Mouse (Mus musculus): ENCODE results near the gene Ebf4.

Ebf4 gene

DNA sequence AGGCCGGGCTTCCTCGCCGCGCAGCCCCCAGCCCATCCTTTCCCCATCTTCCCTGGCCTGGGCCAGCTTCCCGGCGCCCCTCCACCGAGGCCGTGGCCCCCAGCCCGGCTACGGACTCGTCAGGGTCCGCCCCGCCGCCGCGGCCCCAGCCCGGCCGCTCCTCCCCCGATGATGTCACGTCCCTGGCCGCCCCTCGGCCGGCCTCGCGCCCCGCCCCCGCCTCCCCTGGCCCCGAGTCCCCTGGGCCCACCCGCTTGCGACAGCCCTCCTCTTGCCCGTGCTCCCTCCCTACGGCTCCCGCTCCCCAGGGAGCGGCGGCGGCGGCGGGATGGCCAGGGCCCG, at the start of gene Ebf4:
Gene Ebf4, plus strand, starts transcription at position 234 of the 342 bp plus-strand sequence.
- DNase-seq (ENCODE audit: low read depth, low spot score): no peak

DNA sequence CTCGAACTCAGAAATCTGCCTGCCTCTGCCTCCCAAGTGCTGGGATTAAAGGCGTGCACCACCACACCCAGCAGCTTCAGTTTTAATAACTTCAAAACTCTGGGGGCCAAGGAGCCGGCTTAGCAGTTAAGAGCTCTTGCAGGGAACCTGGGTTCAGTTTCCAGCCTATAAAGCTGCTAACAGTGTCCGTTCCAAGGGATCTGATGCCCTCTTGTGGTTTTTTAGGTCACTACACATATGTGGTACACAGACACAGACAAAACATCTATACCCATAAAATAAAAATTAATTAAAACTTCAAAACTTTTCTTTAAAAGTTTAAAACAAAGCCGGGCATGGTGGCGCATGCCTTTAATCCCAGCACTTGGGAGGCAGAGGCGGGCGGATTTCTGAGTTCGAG, 48.1 kb upstream of the Ebf4 start:
- DNase-seq (ENCODE audit: low read depth, low spot score): peak; percentile 63

DNA sequence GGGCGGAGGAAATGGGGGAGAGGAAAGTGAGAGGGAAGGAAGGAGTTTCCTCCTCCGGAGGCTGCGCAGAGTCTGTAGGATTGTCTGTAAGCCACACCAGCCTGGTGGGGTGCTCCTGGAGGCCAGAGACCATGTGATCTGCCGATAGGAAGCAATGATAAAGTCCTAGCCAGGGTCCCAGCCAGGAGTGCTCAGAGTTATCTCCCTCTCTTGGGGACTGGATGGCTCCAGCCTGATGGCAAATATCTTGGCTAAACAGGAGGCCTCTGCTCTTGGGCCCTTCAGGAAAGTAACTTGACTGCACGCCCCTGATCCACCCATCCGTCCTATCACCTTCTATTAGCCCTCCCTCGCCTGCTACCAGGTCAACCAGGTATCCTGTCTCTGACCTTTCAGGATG, 46.7 kb upstream of the Ebf4 start:
- DNase-seq (ENCODE audit: low read depth, low spot score): no peak

DNA sequence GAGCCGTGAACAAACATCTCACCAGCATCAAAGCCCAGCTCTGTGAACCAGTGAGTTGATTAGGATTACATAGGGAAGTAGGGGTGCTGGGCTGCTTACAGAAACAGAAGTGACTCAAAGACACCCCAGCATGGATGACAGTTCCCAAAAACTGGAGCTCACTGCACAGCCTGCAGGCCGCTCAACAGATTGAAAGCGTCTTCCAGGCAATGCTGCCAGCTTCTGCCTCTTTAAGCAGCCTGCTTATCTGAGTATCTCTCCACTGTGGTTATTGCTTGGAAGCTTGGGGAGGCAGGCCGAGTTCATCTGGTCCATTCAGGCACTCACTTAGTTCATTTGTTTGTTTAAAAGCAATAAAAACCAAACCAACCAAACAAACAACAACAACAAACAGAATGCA, 38.2 kb upstream of the Ebf4 start:
- no peak for DNase-seq (ENCODE audit: low read depth, low spot score)

DNA sequence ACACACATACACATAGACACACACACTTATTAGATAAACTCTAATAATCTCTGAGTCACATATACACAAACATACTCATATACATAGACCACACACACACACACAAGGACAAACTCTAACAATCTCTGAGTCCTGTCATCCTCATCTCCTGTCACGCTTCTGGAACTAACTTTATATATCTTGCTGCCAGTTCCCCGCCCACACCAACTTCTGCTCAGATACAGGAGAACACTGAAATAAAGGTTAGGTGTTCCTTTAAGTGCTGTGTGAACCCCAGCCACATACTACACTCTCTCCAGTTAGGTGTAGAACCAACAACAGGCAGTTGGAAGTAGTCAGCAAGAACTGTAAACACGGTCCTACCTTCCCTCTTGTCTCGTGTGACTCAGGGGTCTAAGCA, 34.1 kb upstream of the Ebf4 start:
- DNase-seq (ENCODE audit: low read depth, low spot score): no peak

DNA sequence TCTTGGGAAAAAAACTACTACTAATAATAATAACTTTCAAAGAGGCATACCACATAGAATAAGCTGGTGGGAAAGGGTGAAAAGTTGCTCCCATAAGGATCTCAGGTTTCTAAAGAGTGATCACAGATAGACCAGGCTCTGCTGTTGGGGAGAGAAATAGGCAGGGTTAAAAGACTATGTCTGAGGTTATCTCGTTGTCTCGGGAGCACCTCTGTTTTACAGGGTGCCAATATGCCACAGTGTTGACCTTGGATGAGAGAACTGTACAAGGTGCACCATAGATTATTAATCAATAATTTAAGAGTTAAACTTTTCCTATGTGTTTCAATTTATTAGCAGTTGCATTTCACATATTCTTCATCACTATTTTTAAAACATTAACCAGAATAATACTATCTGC, 33.1 kb upstream of the Ebf4 start:
- DNase-seq (ENCODE audit: low read depth, low spot score): no peak

DNA sequence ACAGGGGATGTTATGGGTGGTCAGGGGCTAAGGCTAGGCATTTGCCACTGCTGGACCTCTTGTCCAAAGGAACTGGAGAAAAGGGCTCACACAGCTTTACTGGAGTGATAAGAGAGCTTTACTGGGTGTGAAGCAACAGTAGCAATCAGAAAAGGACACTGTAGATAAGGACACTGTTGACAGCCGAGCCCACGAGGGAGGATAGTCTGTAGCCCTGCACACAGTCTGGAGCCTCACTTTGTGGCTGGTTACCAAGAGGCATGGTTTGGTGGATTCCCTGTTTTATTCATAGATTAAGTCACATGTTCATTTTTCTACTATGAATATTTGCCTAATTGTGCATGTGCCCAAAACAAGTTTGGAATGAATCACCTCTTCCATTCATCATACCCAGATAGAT, 32.6 kb upstream of the Ebf4 start:
- no peak for DNase-seq (ENCODE audit: low read depth, low spot score)

DNA sequence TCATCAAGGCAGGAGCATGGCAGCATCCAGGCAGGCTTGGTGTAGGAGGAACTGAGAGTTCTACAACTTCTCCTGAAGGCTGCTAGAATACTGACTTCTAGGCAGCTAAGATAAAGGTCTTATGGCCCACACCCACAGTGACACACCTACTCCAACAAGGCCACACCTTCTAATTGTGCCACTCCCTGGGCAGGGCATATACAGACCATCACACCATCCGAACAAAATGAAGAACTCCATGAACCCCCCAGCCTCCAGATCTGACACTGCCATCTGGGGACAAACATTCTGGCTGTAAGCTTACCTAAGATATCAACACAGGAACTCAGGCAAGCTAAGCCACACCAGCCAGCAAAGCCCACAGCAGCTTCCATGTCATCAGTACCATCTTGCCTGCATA, 29.4 kb upstream of the Ebf4 start:
- DNase-seq (ENCODE audit: low read depth, low spot score): no peak

DNA sequence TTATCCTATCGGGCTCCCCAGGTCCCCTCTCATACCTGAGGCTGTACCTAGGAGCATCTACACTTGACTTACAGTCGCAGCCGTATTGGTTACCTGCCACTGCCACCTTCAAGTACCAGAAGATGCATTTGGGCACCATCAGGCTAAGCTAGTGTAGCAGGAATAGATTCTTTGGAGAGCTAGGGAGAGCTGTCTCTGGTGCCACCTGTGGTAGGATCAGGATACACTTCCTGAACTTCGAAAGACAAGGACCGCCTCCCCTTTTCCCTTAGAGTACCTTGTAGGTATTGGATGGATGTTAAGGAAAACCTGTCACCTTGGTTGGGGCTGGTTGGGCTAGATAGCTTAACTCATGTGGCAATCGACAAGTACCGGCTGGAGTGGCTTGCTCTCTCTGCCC, 26.9 kb upstream of the Ebf4 start:
- DNase-seq (ENCODE audit: low read depth, low spot score): no peak

DNA sequence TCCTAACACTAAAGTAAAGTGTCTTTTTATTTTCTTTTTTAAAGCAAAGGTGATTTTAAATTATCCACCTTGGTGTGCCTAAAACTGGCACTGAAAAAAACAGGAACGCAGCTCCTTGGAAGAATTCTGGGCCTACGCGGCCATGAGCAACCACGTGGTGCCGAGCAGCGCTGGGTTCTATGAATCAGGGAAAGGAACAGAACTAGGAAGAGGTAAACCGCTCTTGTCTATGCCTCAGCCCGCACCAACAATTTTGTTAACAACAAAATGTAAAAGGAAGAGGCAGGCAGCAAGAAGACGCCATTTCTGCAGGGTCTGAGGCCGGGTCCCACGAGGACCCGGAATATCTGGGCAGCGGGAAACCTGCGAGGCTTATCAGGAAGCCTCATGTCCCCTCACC, 21.2 kb upstream of the Ebf4 start:
- DNase-seq (ENCODE audit: low read depth, low spot score): no peak

DNA sequence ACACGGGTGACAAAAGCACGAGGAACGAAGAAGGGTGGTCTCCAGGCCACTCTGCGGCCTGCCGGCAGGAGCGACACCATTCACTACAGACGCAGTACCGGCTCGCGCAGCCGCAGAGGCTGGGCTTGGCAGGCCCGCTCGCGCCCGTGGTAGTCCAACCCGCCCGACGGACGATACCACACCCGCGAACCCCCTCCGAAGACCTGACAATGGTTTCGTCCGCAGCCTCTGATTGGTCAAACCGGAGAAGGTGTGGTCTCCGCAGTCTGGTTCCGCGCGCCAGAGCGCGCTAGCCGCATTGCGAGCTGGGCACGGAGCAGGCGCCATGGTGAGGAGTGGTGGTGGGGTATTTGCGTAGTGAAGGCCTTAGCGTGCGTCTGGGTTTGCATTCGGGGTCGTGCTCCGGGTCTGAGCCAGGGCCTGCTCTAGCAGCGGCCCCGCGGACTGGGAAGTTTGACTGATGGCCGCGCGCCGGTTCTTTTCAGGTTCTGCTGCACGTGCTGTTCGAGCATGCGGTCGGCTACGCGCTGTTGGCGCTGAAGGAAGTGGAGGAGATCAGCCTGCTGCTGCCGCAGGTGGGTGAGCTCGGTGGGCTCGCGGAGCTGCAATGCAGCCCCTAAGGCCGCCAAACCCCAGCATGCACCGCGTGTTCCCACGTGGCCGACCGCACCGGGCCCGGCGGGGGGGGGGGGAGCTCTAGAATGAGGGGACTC, 20.7 kb upstream of the Ebf4 start, which contains the start of gene Nop56:
Gene Nop56, plus strand, starts transcription at position 282 of the 713 bp plus-strand sequence.
- DNase-seq (ENCODE audit: low read depth, low spot score): peak; percentile 97

DNA sequence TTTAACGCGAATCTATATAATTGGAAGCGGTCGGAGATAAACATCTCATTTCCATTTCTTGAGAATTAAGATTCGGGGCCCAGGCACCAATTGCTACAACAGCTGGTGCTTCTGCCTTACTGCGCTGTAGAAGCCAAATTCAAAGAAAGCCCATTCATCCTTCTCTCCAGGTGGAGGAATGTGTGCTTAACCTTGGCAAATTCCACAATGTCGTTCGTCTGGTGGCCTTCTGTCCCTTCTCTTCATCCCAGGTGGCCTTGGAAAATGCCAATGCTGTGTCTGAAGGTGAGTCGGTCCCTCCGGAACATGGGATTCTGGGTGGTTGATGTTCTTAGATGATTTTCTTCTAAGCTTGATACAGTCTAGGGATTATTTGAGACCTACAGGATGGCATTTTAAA, 20.1 kb upstream of the Ebf4 start:
- DNase-seq (ENCODE audit: low read depth, low spot score): no peak

DNA sequence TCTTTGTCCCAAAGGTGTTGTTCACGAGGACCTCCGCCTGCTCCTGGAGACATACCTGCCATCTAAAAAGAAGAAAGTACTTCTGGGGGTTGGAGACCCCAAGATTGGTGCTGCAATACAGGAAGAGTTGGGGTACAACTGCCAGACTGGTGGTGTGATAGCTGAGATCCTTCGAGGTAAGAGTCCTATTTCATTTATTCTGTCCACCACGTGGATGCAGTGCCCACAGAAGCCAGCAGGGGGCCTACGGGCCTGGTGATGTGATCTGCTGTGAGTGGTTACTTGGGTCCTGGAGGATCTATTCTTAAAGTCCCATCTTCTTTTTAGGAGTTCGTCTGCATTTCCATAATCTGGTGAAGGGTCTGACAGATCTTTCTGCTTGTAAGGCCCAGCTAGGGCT, 19.3 kb upstream of the Ebf4 start:
- peak; percentile 62 for DNase-seq (ENCODE audit: low read depth, low spot score)

DNA sequence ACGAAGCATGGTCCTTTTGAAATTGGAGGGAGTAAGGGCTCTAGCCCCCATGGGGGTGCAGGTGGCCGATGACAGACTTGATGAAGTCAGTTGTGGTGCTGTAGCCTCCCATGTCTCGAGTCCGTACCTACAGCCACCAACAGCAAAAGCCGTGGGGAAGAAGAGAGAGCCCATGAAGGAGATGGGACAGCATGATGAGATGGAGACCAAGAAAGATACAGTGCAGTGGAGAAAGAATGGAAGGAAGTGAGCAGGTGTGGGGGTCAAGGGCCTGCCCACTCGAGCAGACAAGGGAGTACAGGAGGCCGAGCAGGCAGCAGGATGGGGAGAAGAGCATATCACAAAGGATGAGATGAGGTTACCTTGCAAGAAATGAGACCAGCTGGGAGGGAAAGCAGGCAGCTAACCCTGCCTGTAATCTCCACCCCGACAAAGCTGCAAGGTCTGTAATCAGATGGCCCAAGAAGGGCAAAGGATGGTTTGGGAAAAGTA, 15.3 kb upstream of the Ebf4 start:
- DNase-seq (ENCODE audit: low read depth, low spot score): peak; percentile 41

DNA sequence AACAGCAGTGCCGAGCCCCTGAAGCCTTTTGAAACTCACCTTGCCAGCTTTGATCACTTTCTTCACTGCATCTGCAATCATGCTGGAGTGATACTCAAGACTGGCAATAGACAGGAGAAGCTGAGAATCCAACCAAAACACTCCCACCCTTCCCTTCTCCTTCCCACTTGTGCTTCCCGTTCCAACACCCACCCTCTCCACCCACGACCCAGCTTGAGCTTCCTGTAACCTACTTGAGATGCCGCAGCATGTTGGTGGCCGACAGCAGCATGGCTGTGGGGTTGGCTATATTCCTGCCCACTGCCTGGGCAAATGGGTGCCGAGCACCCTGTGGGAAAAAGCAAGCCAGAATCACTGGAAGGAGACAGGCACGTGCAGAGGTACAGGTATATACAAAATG, 14.7 kb upstream of the Ebf4 start:
- no peak for DNase-seq (ENCODE audit: low read depth, low spot score)

DNA sequence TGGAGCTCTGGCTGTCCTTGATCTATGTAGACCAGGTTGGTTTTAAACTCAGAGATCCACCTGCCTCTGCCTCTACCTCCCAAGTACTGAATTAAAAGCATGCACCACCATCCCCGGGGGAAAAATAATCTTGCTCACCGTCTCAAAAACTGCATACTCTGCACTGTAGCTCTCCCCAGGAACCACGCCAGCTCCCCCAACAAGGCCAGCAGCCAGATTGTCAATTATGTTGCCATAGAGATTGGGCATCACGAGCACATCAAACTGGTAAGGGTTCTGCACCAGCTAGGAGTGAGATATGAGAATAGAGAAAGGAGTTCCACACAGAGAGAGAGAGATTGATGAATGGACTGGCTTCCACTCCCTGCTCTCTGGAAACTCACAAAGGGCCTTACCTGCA, 14.2 kb upstream of the Ebf4 start:
- DNase-seq (ENCODE audit: low read depth, low spot score): no peak

DNA sequence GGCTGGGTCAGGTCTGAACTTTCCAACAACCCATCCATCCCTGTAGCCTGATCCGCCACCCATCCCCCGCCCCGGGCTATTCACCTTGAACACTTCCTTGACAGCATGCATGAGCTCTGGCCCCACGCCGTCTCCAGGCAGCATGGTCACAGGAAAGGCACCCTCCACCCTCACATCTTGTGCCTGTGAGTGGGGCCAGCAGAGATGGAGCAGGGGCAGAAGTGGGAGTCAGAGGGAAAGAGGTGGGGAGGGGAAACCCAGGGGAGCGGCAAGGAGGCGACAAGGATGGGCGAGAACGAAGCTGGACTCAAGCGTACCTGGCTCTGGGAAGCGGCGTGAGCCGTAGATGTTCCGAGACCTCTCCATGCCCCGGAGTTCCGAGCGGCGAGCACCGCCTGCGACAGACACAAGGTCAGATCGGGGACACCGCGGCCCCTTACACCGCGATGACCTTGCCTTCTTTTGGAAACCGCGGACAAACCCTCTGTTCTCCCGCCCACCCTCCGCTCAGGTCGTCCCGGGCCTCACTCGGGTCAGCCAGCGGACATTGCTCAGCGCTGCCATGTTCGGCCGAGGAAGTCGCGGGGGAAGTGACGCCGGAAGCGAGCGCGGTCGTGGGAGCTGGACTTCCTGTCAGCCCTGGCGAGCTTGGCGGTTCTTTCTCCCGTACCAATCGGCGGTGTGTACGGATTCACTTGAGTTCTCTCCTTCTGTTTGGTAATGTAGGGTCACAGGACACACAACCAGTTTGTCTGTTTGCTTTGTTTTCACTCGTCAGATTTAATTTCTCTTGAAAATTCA, 10.9 kb upstream of the Ebf4 start, which contains the start of gene Idh3b:
Gene Idh3b, minus strand, starts transcription at position 694 of the 801 bp plus-strand sequence.
- peak; percentile 87 for DNase-seq (ENCODE audit: low read depth, low spot score)

DNA sequence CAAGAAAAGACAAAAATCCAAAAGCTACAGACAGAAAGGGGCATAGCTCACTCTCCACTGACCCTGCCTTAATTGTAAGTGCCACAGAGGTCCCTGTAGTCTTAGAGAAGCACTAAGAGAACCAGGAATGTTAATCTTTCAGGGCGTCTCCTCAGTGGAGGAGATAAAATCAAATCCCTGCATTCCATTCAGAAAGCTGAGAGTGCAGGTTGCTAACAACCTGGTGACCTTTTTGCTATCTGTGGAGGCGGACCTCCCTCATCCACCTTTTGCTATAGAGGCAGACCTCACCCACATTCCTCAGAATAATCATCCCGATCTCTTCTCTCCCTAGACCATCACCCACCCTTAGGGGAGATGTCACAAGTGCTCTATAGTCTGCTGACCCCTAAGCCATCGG, 5.9 kb upstream of the Ebf4 start:
- no peak for DNase-seq (ENCODE audit: low read depth, low spot score)

DNA sequence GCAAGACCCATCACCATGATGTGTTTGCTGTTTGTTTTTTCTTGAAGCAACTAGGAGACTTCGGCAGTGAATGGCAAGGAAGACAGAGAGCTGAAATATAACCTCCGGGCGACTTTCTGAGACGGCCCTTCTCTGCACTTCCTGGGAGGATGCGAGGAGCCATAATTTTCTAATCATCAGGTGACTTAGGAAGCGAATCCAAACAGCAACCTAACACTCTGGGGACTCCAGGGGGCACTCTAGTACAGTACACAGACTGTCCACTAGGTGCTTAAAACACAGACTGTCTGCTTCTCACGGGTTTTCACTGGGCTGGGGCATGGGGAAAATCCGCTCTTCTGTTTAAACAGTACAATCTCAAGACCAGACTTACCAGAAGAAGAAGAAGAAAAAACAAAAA, 3.5 kb upstream of the Ebf4 start:
- peak; percentile 72 for DNase-seq (ENCODE audit: low read depth, low spot score)

DNA sequence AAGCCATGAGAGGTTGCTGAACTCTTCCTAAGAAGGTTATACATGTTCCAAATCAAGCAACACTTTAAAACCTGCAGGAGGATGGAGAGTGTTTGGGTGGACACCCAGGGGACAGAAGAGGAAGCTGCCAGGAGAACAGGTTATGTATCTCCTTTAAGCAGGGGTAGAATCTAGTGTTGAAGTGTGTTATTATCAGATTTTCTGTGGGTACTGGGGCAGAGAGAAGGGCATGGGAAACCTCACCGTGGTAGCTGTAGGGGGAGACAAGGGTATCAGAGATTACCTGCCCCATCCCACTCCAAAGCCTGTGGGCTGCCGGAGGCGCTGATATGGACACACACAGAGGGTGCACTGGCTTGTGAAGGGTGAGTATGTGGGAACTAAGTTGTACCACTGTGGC, 2.0 kb upstream of the Ebf4 start:
- no peak for DNase-seq (ENCODE audit: low read depth, low spot score)

DNA sequence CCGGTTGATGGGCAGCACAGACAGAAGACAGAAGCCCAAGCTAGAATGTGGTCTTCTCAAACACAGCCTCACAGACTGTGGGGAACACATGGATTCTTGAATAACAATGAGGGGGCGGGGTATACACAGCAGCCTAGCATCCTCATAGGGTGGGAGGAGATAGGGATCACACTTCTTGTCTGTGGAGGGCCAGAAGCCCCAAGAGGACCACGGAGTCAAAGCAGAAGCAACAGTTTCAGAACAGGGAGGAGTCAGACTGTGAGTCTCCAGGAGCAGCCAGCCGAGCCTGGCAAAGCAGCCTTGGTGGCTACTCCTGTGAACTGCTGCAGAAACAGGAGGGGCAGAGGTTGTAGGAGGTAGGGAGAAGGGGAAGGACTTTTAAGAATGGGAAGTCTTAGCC, 1.5 kb upstream of the Ebf4 start:
- no peak for DNase-seq (ENCODE audit: low read depth, low spot score)

DNA sequence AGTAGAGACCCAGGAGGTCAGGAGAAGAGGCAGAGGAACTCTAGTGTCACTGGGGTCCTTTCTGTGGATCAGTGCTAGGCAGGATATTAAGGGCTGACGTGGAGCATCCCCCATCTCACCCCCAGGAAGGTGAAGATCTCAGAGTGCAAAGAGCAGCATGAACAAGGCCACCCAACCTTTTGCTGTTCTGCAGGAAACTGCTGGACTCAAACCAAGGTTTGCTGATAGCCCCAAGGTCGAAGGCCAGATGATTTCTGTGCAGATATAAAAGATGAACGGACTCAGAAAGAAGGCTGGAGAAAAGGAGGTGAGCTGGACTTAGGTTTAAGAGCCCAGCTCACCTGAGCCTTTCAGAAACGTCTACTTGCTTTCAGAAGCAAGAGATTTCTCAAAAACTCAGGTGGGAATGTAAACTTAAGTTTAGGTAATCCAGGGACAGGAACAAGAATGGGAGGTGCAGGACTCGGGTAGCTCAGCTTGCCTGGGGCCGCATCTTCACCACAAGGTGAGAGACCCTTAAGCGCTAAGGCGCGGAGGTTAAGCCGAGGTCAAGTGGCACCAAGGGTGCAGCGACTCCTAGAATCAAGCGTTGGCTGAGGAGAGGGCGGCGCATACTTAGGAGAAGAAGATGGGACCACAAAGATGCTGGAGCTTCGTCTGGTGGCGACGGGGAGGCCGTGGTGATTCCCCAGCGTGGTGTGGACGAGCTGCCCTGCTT, 592 bp upstream of the Ebf4 start:
- DNase-seq (ENCODE audit: low read depth, low spot score): no peak
